Mouse (Mus musculus): ENCODE data around the gene Gm11756. TPM values are rescaled to one million over a fixed set of nuclear protein-coding genes. Genes with fewer than 3 reads are reported as not detected.

The Gm11756 gene
- total RNA-seq (2023): not detected in 4 replicates

DNA sequence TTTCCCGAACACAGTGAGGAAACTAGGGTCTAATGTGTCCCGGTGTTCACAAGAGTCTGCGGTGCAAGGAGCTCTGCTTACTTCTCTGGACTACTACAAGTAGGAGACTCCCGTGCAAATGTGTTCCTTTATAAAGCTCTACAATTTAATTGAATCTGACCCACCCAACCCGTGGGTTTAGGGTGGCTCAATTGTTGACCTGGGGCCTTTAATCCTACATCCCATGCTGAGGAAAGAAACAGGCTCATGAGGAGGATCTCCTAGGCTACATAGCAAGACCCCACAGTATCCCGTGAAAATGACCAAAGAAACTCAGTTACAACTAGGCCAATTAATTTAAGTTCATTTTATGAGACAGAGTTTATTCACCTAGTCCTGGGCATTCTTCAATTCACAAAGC, at the start of gene Gm11756:
Gene Gm11756, minus strand, starts transcription at position 101 of the 400 bp plus-strand sequence.

DNA sequence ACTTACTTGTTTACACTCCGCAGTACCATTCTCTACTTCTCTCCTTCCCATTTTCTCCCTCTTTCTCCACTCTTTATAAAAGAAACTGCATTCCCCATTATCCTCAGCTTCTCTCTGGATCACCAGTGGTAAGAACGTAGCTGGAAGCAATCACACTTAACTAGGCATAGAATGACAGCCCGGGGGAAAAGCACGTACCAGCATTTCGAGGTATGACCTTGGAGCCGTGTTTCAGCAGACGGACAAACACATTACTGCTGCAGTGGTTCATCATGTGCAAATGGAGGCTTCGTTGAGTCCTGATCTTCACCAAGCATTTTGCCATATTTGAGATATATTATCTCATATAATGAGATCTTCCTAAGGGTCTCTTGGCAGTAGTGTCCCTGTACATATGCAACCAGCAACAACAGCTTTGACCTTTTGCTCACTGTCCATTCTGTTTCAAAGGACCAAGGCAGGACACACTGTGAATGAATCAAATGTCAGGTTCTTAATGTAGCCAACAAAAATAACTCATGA, 29.9 kb upstream of the Gm11756 start, which contains the start of gene 2310002L09Rik:
Gene 2310002L09Rik, minus strand, starts transcription at position 472 of the 522 bp plus-strand sequence.

DNA sequence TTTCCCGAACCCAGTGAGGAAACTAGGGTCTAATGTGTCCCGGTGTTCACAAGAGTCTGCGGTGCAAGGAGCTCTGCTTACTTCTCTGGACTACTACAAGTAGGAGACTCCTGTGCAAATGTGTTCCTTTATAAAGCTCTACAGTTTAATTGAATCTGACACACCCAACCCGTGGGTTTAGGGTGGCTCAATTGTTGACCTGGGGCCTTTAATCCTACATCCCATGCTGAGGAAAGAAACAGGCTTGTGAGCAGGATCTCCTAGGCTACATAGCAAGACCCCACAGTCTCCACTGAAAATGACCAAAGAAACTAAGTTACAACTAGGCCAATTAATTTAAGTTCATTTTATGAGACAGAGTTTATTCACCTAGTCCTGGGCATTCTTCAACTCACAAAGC, 14.7 kb downstream of the Gm11756 start, which contains the start of gene Gm13871:
Gene Gm13871, minus strand, starts transcription at position 101 of the 400 bp plus-strand sequence.

DNA sequence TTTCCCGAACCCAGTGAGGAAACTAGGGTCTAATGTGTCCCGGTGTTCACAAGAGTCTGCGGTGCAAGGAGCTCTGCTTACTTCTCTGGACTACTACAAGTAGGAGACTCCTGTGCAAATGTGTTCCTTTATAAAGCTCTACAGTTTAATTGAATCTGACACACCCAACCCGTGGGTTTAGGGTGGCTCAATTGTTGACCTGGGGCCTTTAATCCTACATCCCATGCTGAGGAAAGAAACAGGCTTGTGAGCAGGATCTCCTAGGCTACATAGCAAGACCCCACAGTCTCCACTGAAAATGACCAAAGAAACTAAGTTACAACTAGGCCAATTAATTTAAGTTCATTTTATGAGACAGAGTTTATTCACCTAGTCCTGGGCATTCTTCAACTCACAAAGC, 29.5 kb downstream of the Gm11756 start, which contains the start of gene Gm11757:
Gene Gm11757, minus strand, starts transcription at position 101 of the 400 bp plus-strand sequence.

DNA sequence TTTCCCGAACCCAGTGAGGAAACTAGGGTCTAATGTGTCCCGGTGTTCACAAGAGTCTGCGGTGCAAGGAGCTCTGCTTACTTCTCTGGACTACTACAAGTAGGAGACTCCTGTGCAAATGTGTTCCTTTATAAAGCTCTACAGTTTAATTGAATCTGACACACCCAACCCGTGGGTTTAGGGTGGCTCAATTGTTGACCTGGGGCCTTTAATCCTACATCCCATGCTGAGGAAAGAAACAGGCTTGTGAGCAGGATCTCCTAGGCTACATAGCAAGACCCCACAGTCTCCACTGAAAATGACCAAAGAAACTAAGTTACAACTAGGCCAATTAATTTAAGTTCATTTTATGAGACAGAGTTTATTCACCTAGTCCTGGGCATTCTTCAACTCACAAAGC, 44.4 kb downstream of the Gm11756 start, which contains the start of gene Gm11758:
Gene Gm11758, minus strand, starts transcription at position 101 of the 400 bp plus-strand sequence.

Other genes starting within 250 kb of the Gm11756 start
- gene Gm428, start 237.2 kb downstream of the Gm11756 start, total RNA-seq (2023): not detected in 4 replicates
- not detected in 4 replicates for gene Rasef, start 129.8 kb downstream of the Gm11756 start, total RNA-seq (2023)
- not detected in 4 replicates for gene Gm11758, start 44.5 kb downstream of the Gm11756 start, total RNA-seq (2023)
- not detected in 4 replicates for gene Gm11757, start 29.6 kb downstream of the Gm11756 start, total RNA-seq (2023)
- gene Gm13871, start 14.8 kb downstream of the Gm11756 start, total RNA-seq (2023): not detected in 4 replicates
- not detected in 4 replicates for gene 2310002L09Rik, start 30.1 kb upstream of the Gm11756 start, total RNA-seq (2023)
- gene Frmd3, start 92.7 kb upstream of the Gm11756 start, total RNA-seq (2023): not detected in 4 replicates

Measured in B cell, adult 62 days (primary cell).